Mouse (Mus musculus) NIH3T3 (cell line): ENCODE measurements at regions not wholly inside any gene's neighbourhood (a gene's known extent, or its start where the extent isn't known, plus 50 kb on each side); places are given as distances from the start of the nearest gene placed in this dataset.

Source experiments
- DNase-seq: peaks from one replicate; pipeline ENCODE4 v3.0.0-alpha.2; 2012; ENCODE audit warnings: low read depth

DNA sequence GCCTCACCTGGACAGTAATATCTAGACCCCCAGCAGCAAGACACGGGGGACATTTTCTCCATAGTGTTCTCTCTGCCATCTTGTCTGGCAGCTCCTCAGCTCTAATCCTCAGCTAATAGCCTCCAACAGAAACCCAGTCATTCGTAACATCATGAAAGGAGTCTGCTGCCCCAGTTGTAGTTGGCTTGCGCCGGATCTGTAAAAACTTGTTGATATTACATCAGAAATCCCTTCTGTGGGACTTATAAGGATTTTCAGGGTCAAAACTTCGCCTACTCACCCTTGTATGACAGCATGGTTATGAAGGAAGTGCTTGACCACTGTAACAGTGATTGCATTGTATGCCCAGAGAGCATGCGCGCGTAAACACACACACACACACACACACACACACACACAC lies 96.8 kb upstream of the Fat1 start:
- no peak for DNase-seq

DNA sequence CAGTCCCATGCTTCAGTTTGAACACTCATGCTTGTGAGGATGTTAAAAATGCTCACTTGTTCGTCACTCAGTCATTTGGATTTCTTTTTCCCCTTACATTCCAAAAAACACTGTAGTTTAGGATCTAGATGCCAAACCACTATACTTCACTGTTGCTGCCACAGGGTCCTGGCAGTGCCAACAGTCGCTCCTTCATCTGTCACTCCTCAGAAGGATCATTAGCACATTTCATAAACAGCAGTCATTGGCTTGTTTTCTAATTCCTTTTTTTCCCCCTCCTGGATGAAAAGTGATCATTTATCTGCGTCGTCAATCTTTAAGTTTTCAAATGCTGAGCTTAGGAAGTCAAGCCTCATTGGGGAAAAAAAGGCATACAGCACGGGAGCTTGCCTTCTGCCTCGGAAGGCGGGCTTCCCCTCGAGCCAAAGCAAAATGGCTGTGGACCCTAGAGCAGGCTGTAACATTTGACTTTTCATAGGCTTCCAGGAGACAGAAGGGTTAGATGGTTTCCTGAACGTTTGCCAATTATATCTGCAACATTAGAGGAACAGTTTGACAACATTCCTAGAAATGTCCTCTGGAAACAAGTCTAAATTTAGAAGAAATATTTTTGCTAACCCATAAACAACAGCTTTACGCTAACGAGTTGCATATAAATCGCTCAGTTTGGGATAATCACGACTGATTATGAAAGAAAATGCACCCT lies 95.6 kb upstream of the Fat1 start:
- DNase-seq = no peak

DNA sequence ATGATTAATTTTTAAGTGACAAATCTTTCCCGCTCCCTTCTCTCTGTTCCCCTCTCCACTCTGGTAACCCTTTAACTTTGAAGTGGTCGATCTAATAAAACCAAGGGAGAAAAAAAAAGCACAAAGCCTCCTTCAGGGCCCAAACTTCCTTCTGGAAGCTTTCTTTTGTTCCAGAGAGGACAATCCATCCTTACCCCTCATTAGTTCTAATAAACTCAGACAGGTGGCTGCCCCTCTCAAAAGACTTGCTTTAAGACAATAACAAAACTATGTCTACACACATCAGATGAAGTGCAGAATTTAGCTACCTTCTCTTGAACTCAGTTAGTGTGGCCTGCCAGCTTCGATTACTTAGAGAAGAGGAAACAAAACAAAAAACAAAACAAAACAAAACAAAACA lies 94.6 kb upstream of the Fat1 start:
- DNase-seq = no peak

DNA sequence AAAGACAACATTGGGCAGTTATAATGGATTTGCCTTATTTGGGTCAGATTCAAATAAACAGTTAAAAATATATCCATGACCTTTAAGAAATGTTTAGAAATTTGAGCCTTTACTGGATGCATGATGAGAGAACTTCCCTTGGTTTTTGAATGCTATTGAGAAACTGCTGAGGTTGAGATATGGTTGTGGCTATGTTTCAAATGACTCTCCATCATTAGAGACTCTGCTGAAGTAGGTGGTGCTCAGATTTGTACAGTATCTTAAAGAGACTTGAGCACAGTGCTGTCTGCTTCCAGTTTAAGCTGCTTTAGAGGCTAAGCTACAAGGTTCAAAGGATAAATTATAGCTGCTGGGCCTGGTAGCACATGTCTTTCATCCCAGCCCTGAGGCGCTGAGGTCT lies 90.9 kb upstream of the Fat1 start:
- DNase-seq = no peak

DNA sequence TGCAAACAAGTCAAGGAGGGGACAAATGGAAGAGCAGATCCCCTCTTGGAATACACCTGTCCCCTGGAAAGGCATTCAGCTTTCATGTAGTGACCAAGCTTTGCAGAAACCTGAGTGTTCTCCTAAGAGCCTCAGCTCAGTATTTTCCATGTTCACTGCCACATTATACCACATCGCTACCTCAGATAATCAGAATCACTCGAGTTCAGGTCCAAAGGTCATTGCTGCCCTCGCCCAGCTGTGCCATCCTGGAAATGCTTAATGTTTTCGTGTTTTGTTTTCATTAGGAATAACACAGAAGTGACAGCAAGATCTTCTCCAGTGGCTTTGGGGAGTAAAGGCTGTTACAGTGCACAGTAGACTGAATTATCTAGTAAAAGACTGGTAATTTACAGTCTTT lies 83.0 kb upstream of the Fat1 start:
- no peak for DNase-seq

DNA sequence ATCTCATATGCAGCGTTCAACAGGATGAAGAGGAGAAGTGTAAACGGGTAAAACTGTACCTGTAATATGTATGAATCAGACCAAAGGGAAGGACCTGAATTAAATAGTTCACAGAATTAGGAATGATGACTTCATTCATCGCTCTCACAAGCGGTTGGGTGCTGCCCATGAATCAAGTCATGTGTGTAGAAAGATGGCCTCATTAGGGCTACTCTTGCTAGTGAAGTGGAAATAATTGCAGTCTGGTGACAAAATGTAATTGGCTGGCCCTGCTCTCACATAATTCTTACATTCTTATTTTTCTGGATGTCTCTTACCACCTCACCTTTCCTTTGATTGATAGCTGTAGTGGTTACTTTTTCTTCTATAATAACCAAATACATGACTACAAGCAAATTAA lies 80.1 kb upstream of the Fat1 start:
- no peak for DNase-seq

DNA sequence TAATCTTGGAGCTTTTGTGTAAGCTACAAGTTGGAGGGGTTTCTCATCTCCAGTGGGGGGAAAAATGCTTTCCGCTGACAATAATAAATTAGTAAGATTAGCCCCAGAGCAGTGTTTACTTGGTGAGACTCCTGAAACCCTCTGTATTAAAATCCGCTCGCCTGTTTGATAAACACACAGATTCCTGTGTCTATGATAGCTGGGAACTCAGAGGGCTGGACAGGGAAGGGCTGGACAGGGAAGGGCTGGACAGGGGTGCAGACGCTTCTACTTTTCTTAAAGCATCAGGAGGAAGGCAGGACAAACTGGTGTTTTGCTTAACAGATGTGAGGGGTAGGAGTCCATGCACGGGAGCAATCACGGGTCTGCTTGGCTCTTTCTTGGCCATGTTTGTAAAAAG lies 68.0 kb upstream of the Fat1 start:
- no peak for DNase-seq

DNA sequence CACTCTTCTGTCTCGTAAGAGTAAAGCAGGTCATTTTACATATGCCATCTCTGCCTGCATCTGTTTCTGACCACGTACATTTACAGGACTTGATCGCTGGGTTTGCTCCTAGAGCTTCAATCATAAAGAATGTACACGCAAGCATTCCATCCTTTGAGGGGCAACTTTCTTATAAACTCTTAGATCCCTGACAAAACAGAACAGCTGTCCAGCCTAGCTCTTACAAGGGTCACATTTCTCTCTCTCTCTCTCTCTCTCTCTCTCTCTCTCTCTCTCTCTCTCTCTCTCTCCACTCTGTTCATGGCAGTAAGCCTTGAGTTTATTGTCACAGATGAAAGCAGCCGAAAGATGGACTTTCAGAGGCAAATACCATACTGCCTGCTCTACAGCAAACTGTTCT lies 67.6 kb upstream of the Fat1 start:
- no peak for DNase-seq

DNA sequence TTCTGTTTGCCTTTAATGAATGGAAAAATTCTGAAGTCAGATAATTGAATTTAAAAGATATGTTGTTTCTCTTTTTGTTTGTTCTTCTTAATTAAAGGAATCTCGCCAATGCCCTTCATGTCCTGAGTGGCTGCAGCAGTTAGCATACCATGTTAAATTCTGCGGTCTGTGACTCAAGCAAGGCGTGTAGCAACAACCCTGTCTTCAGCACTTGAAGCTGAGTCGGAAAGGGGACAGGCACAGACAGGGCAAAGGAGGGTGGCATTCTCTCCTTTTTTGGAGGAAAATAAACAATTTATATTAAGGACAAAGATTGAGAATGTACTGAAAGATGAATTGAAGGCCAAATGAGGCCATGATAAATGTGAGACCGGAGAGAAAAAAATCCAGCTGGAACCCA lies 58.2 kb upstream of the Fat1 start:
- DNase-seq = no peak

DNA sequence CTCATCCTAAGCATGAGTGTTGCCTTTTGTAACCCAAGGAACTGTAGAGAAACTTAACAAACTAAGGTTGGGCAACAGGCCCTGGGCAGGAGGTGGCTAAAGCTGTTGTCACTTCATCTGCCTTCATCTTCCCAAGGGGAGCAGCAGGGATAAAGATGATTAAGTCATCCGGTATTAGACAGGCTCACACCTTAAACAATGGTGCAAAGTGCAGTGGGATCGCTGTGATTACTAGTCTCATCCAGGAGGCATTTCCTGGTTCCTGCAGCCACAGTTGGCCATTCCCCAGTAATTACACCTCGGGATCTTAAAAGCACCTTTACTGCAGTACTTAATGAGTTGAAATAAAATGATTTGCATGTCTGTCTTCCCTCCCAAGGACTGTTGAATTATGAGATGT lies 57.0 kb upstream of the Fat1 start:
- DNase-seq = no peak

DNA sequence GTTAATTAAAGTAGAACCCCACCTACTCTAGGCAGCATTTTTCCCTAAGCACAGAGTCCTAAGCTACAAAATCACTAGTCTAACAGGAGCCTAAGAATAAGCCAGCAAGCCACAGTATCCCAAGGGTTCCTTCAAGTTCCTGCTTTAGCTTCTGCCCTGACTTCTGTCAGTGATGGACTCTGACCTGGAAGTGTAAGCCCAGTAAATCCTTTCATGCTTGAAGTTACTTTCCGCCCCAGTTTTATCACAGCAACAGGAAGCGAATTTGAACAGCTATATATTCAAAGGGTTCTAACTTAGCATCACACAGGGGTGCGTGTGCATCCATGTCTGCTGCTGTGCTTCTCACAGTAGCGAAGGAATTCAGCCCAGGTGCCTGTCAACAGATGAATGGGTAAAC lies 56.1 kb upstream of the Fat1 start:
- DNase-seq = no peak

DNA sequence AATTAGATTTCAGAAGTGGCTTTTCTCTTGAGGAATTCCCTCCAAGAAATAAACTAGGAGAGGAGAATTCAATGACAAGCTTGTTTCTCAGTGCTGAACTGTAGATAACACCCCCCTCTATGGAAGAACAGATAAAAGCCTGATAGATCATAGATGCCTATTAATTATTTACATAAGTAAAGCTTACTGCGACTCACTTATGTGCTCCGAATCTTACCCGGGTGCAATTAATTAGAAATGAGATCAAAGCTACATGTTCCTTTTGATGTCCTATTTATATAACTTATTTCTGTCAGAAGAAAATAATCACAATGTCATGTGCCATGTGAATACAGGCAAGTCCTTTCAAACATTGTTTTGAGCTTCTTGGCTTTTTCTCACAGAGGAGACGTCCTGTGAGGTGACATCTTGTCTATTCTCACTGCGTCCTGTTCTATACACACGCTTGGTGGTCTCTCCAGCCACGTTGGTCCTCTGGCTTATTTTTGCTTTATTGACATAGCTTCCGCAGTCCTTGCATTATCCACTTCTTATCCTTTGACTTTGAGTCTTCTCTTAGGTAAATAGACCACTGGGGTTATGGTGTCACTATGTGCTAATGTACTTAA lies 50.7 kb upstream of the Fat1 start:
- DNase-seq = no peak
